ENCODE assay signal across 8 mouse cellular contexts in genomic region chr3:141932956-141933355, GRCm38 (mm10).
DNase-seq lines count a peak whose midpoint lies in the region; ATAC-seq lines count a peak whose summit lies in the region.

No protein-coding gene starts in this region.

- no peaks in the 10 kb centered on the region for H3K36me3 ChIP-seq in kidney, embryonic 16.5 days (ENCODE audit: insufficient read depth, low read length)
- no peaks in the 10 kb centered on the region for H3K36me3 ChIP-seq in intestine, embryonic 15.5 days

- ATAC-seq in kidney, embryonic 16.5 days (ENCODE audit: low FRiP score, low TSS enrichment), result no peak
- no peak for ATAC-seq in megakaryocyte progenitor cell, adult 5-6 weeks (replicated peaks; ENCODE audit: poor library complexity)
- ATAC-seq in intestine, embryonic 15.5 days, result no peak

- H3K27ac ChIP-seq in kidney, embryonic 16.5 days (ENCODE audit: low read length), result no peak overlapping the region
- H3K27ac ChIP-seq in intestine, embryonic 15.5 days, result no peak overlapping the region

- DNase-seq in kidney, adult 9 months, result peak; percentile 6
- peak; percentile 12 for DNase-seq in cerebellum, adult 8-10 months
- peak; percentile 33 for DNase-seq in heart, postnatal 4 days
- DNase-seq in lung, postnatal 10 days, result peak; percentile 64
- DNase-seq in spleen, postnatal 10 days (ENCODE audit: low spot score in 2 of 2), result no peak

- H3K27me3 ChIP-seq in kidney, embryonic 16.5 days (ENCODE audit: insufficient read depth, low read length), result no peaks in the 10 kb centered on the region
- no peaks in the 10 kb centered on the region for H3K27me3 ChIP-seq in intestine, embryonic 15.5 days (replicated peaks)

- whole genome bisulfite sequencing in kidney, embryonic 16.5 days, result 78% methylated on average over 3 of the region's 3 CpGs
- WGBS in intestine, embryonic 15.5 days, result 80% methylated on average over 3 of the region's 3 CpGs

- H3K4me3 ChIP-seq in kidney, embryonic 16.5 days (ENCODE audit: low read length), result no peak overlapping the region
- H3K4me3 ChIP-seq in intestine, embryonic 15.5 days (replicated peaks), result no peak overlapping the region

- no peak overlapping the region for H3K9ac ChIP-seq in kidney, embryonic 16.5 days (replicated peaks; ENCODE audit: low read length)
- H3K9ac ChIP-seq in intestine, embryonic 15.5 days, result no peak overlapping the region

- no peak overlapping the region for H3K4me2 ChIP-seq in kidney, embryonic 16.5 days (replicated peaks; ENCODE audit: low read depth, low read length)
- no peak overlapping the region for H3K4me2 ChIP-seq in intestine, embryonic 15.5 days (replicated peaks)

- H3K4me1 ChIP-seq in kidney, embryonic 16.5 days (ENCODE audit: insufficient read depth, low read length), result peaks cover 27% of the 10 kb centered on the region
- H3K4me1 ChIP-seq in intestine, embryonic 15.5 days (replicated peaks), result 0 out of 2 replicates have a peak, but pooled peaks cover 6% of the 10 kb centered on the region

- H3K9me3 ChIP-seq in kidney, embryonic 16.5 days (ENCODE audit: low read length), result no peaks in the 10 kb centered on the region
- H3K9me3 ChIP-seq in intestine, embryonic 15.5 days, result no peaks in the 10 kb centered on the region

Comparison
In these comparisons a context has a peak if more than half of its experiments do, and no peak if none do; other contexts are left out.
1. DNase-seq: peak in kidney, adult 9 months (single experiment), cerebellum, adult 8-10 months (single experiment), heart, postnatal 4 days (single experiment) and lung, postnatal 10 days (single experiment); none in spleen, postnatal 10 days (0 of 2).